Mouse (Mus musculus): ENCODE data around the gene Rtn1.

GRCm38 (mm10) chr12:72405031-72405430 is 3.8 kb downstream of the Rtn1 start:
- TF ChIP-seq CTCF (IDR thresholded peaks at IDR 0.05; ENCODE audit: insufficient read depth, low read depth, low read length), result no peak
- TF ChIP-seq POLR2A (IDR thresholded peaks at IDR 0.05; ENCODE audit: insufficient read depth, low read depth, low read length), result no peak

Data from olfactory bulb, adult 2 months (tissue).